Mouse (Mus musculus): Measurements from ENCODE around the gene Mon1b.

GRCm38 (mm10) chr8:113676811-113677210 lies 41.4 kb downstream of the Mon1b start:
- TF ChIP-seq CTCF (IDR thresholded peaks at IDR 0.05; ENCODE audit: insufficient read depth, low read length) = no peak
- no peak for TF ChIP-seq POLR2A (IDR thresholded peaks at IDR 0.05; ENCODE audit: borderline replicate concordance, extremely low read depth, low read depth, low read length)

Data from lung, adult 2 months (tissue).